Mouse (Mus musculus) forebrain, embryonic 15.5 days (tissue): Measurements from ENCODE around the gene Usp2. TPM values are rescaled to one million over a fixed set of nuclear protein-coding genes. Genes with fewer than 3 reads are reported as not detected.

Experiments
- ATAC-seq: fragments of 200-750 bp; cut with Nextera tagmentation; replicated peaks from 2 replicates; pipeline ENCODE4 v1.8.0; 2017; ENCODE audit warnings: mild to moderate bottlenecking, moderate TSS enrichment, moderate library complexity
- H3K27ac ChIP-seq: fragments of 300-500 bp; sonication (generic); replicated peaks from 2 replicates; pipeline ENCODE4 v1.5.1; 2015; ENCODE audit warnings: mild to moderate bottlenecking, inconsistent platforms
- H3K27me3 ChIP-seq: fragments of 300-500 bp; sonication (generic); 2 replicates; pipeline ENCODE4 v1.6.1; 2015; ENCODE audit warnings: inconsistent platforms
- H3K36me3 ChIP-seq: fragments of 300-500 bp; sonication (generic); 2 replicates; pipeline ENCODE4 v1.6.1; 2015; ENCODE audit warnings: mild to moderate bottlenecking, inconsistent platforms
- H3K4me1 ChIP-seq: fragments of 300-500 bp; sonication (generic); 2 replicates; pipeline ENCODE4 v1.6.1; 2015; ENCODE audit warnings: inconsistent platforms
- H3K4me2 ChIP-seq: fragments of 300-500 bp; sonication (generic); replicated peaks from 2 replicates; pipeline ENCODE4 v1.6.1; 2015; ENCODE audit warnings: mild to moderate bottlenecking, inconsistent platforms
- H3K4me3 ChIP-seq: fragments of 300-500 bp; sonication (generic); 2 replicates; pipeline ENCODE4 v1.5.1; 2015; ENCODE audit warnings: mild to moderate bottlenecking, inconsistent platforms
- H3K9ac ChIP-seq: fragments of 300-500 bp; sonication (generic); replicated peaks from 2 replicates; pipeline ENCODE4 v1.6.1; 2015; ENCODE audit warnings: mild to moderate bottlenecking, inconsistent platforms
- H3K9me3 ChIP-seq: fragments of 300-500 bp; sonication (generic); 2 replicates; pipeline ENCODE4 v1.6.1; 2016; ENCODE audit warnings: inconsistent platforms
- WGBS: fragments of 180-500 bp; shearing (Covaris S2); methylation state at CpG from one replicate; pipeline ENCODE4 v1.1.7; 2015; ENCODE audit warnings: mixed read lengths; 5-methylcytosine and 5-hydroxymethylcytosine counted together
- polyA plus RNA-seq: library from polyadenylated mRNA; unstranded; fragments of >200 nt; fragmentation: Nextera tagmentation; extraction: Ambion mirVana; gene quantifications from 2 replicates; pipeline ENCODE4 v1.2.1, GENCODE M21; 2015

Usp2 gene
- polyA plus RNA-seq, 1 experiment from 2014 or later = 10.0 TPM

- WGBS = 80% methylated on average over 10 of the region's 10 CpGs
- ATAC-seq = no peak
- H3K4me1 ChIP-seq = peaks cover 36% of the 10 kb centered on the region
Measured at GRCm38 (mm10) chr9:44079997-44080780, 13.4 kb downstream of the Usp2 start.

GRCm38 (mm10) chr9:44080953-44081352 lies 14.1 kb downstream of the Usp2 start:
- WGBS = 67% methylated on average over 5 of the region's 5 CpGs
- peaks cover 8% of the 10 kb centered on the region; the same call in 1 of the 2 replicates for H3K27me3 ChIP-seq
- H3K4me1 ChIP-seq = peaks cover 39% of the 10 kb centered on the region
- no peak overlapping the region for H3K4me3 ChIP-seq
- H3K27ac ChIP-seq = no peak overlapping the region
- ATAC-seq = no peak
- no peaks in the 10 kb centered on the region for H3K9me3 ChIP-seq
- H3K4me2 ChIP-seq = no peak overlapping the region
- H3K9ac ChIP-seq = no peak overlapping the region
- H3K36me3 ChIP-seq = no peaks in the 10 kb centered on the region

More at GRCm38 (mm10) chr9:44079997-44080780, 13.4 kb downstream of the Usp2 start:
- H3K4me2 ChIP-seq = no peak overlapping the region
- H3K27me3 ChIP-seq = peaks cover 8% of the 10 kb centered on the region; the same call in 1 of the 2 replicates
- H3K4me3 ChIP-seq = no peak overlapping the region
- H3K27ac ChIP-seq = no peak overlapping the region
- no peak overlapping the region for H3K9ac ChIP-seq
- H3K36me3 ChIP-seq = no peaks in the 10 kb centered on the region
- H3K9me3 ChIP-seq = no peaks in the 10 kb centered on the region

- WGBS = 45% methylated on average over 5 of the region's 5 CpGs
- H3K4me2 ChIP-seq = no peak overlapping the region
- ATAC-seq = no peak
Measured at GRCm38 (mm10) chr9:44081581-44081980, 14.8 kb downstream of the Usp2 start.

GRCm38 (mm10) chr9:44082266-44082665 lies 15.4 kb downstream of the Usp2 start:
- no peak for ATAC-seq
- H3K36me3 ChIP-seq = no peaks in the 10 kb centered on the region
- no peak overlapping the region for H3K9ac ChIP-seq
- H3K27me3 ChIP-seq = peaks cover 15% of the 10 kb centered on the region; the same call in 1 of the 2 replicates
- H3K4me1 ChIP-seq = peaks cover 39% of the 10 kb centered on the region
- H3K4me2 ChIP-seq = no peak overlapping the region
- H3K27ac ChIP-seq = no peak overlapping the region
- no peaks in the 10 kb centered on the region for H3K9me3 ChIP-seq
- no peak overlapping the region for H3K4me3 ChIP-seq
- WGBS = 75% methylated on average over 5 of the region's 5 CpGs

More at GRCm38 (mm10) chr9:44081581-44081980, 14.8 kb downstream of the Usp2 start:
- Histone ChIP-seq H3K27ac (no peak overlapping the region), H3K9me3 (no peaks in the 10 kb centered on the region), H3K4me1 (peaks cover 39% of the 10 kb centered on the region), H3K4me3 (no peak overlapping the region), H3K27me3 (peaks cover 14% of the 10 kb centered on the region; the same call in 1 of the 2 replicates), H3K9ac (no peak overlapping the region), H3K36me3 (no peaks in the 10 kb centered on the region)

- ATAC-seq = no peak
- 10% methylated on average over 23 of the region's 23 CpGs for WGBS
- Histone ChIP-seq H3K27me3 (peaks cover 15% of the 10 kb centered on the region; the same call in 1 of the 2 replicates), H3K27ac (0 out of 2 replicates have a peak overlapping the region, but pooled peaks have one; percentile 41), H3K4me1 (peaks cover 43% of the 10 kb centered on the region), H3K9me3 (no peaks in the 10 kb centered on the region), H3K4me3 (peak overlapping the region; percentile 50), H3K9ac (no peak overlapping the region), H3K36me3 (no peaks in the 10 kb centered on the region), H3K4me2 (peak overlapping the region; percentile 98)
Measured at GRCm38 (mm10) chr9:44083392-44084121, 16.7 kb downstream of the Usp2 start.

- Histone ChIP-seq H3K9ac (peak overlapping the region; percentile 52), H3K4me1 (peaks cover 37% of the 10 kb centered on the region), H3K36me3 (no peaks in the 10 kb centered on the region), H3K27me3 (peaks cover 15% of the 10 kb centered on the region; the same call in 1 of the 2 replicates), H3K4me2 (peak overlapping the region; percentile 98), H3K9me3 (no peaks in the 10 kb centered on the region), H3K4me3 (peak overlapping the region; percentile 50), H3K27ac (no peak overlapping the region)
- WGBS = 3% methylated on average over 14 of the region's 14 CpGs
- ATAC-seq = peak; percentile 6; the same call in 1 of the 2 replicates
Measured at GRCm38 (mm10) chr9:44084236-44084635, 17.4 kb downstream of the Usp2 start.

- peak overlapping the region; percentile 98 for H3K4me2 ChIP-seq
- peaks cover 37% of the 10 kb centered on the region for H3K4me1 ChIP-seq
- under 1% methylated on average over 62 of the region's 62 CpGs for WGBS
- H3K27ac ChIP-seq = no peak overlapping the region
- no peaks in the 10 kb centered on the region for H3K9me3 ChIP-seq
- peak overlapping the region; percentile 50 for H3K4me3 ChIP-seq
- ATAC-seq = peak; percentile 36; the same call in 1 of the 2 replicates
- H3K36me3 ChIP-seq = no peaks in the 10 kb centered on the region
- H3K9ac ChIP-seq = peak overlapping the region; percentile 52
- peaks cover 15% of the 10 kb centered on the region; the same call in 1 of the 2 replicates for H3K27me3 ChIP-seq
Measured at GRCm38 (mm10) chr9:44084659-44085229, 17.9 kb downstream of the Usp2 start.

- H3K9me3 ChIP-seq = no peaks in the 10 kb centered on the region
- H3K36me3 ChIP-seq = no peaks in the 10 kb centered on the region
- H3K27ac ChIP-seq = no peak overlapping the region
- 6% methylated on average over 10 of the region's 10 CpGs for WGBS
- H3K4me1 ChIP-seq = peaks cover 37% of the 10 kb centered on the region
- H3K4me3 ChIP-seq = peak overlapping the region; percentile 50
- peak overlapping the region; percentile 52 for H3K9ac ChIP-seq
- peak overlapping the region; percentile 98 for H3K4me2 ChIP-seq
- peaks cover 15% of the 10 kb centered on the region; the same call in 1 of the 2 replicates for H3K27me3 ChIP-seq
- no peak for ATAC-seq
Measured at GRCm38 (mm10) chr9:44085276-44085675, 18.5 kb downstream of the Usp2 start.

- Histone ChIP-seq H3K9ac (no peak overlapping the region), H3K27ac (no peak overlapping the region), H3K4me3 (peak overlapping the region; percentile 50; the same call in 1 of the 2 replicates), H3K27me3 (peaks cover 15% of the 10 kb centered on the region; the same call in 1 of the 2 replicates), H3K4me2 (peak overlapping the region; percentile 98; the same call in 1 of the 2 replicates), H3K4me1 (peaks cover 33% of the 10 kb centered on the region), H3K36me3 (no peaks in the 10 kb centered on the region), H3K9me3 (no peaks in the 10 kb centered on the region)
- ATAC-seq = no peak
- WGBS = 61% methylated on average over 15 of the region's 15 CpGs
Measured at GRCm38 (mm10) chr9:44085741-44086665, 19.2 kb downstream of the Usp2 start.

GRCm38 (mm10) chr9:44086960-44087359 lies 20.1 kb downstream of the Usp2 start:
- Histone ChIP-seq H3K4me1 (peaks cover 29% of the 10 kb centered on the region), H3K27ac (no peak overlapping the region), H3K9ac (no peak overlapping the region), H3K4me2 (no peak overlapping the region), H3K27me3 (peaks cover 15% of the 10 kb centered on the region; the same call in 1 of the 2 replicates), H3K36me3 (no peaks in the 10 kb centered on the region), H3K4me3 (no peak overlapping the region), H3K9me3 (no peaks in the 10 kb centered on the region)
- 41% methylated on average over 10 of the region's 10 CpGs for WGBS
- ATAC-seq = no peak
